Mouse (Mus musculus) kidney, adult 2 months (tissue): ENCODE results near the gene Atp6v0e.

Source experiments
- CTCF ChIP-seq: fragments of 200-500 bp; conservative IDR thresholded peaks from 2 replicates; pipeline ENCODE4 v1.5.1; 2011; ENCODE audit warnings: low read depth, mild to moderate bottlenecking, control low read depth, low read length, moderate library complexity, mixed read lengths; ENCODE audit not compliant: insufficient read depth, insufficient read length
- POLR2A ChIP-seq: fragments of 200-500 bp; IDR thresholded peaks from one replicate; pipeline ENCODE4 v1.6.1; 2011; ENCODE audit warnings: low read depth, low read length, control low read depth

- no peak for TF ChIP-seq CTCF
- no peak for TF ChIP-seq POLR2A
Measured at GRCm38 (mm10) chr17:26647283-26647682, 15.7 kb upstream of the Atp6v0e start.
